Mouse (Mus musculus) liver, embryonic 12.5 days (tissue): ENCODE data around the gene Gsg1l. TPM values are rescaled to one million over a fixed set of nuclear protein-coding genes. Genes with fewer than 3 reads are reported as not detected.
A peak's percentile ranks its signal among the peaks of the same experiment; 100 is the strongest.

Source experiments
- ATAC-seq: fragments of 200-750 bp; cut with Nextera tagmentation; 2 replicates; pipeline ENCODE4 v1.8.0; 2017; ENCODE audit warnings: moderate number of reproducible peaks, mild to moderate bottlenecking, moderate library complexity
- H3K27ac ChIP-seq: fragments of 300-500 bp; sonication (generic); 2 replicates; pipeline ENCODE4 v1.5.1; 2016; ENCODE audit warnings: mild to moderate bottlenecking
- H3K27me3 ChIP-seq: fragments of 300-500 bp; sonication (generic); replicated peaks from 2 replicates; pipeline ENCODE4 v1.6.1; 2016; ENCODE audit warnings: mild to moderate bottlenecking, moderate library complexity
- H3K36me3 ChIP-seq: fragments of 300-500 bp; sonication (generic); 2 replicates; pipeline ENCODE4 v1.6.1; 2016; ENCODE audit warnings: mild to moderate bottlenecking, moderate library complexity
- H3K4me1 ChIP-seq: fragments of 300-500 bp; sonication (generic); 2 replicates; pipeline ENCODE4 v1.6.1; 2016
- H3K4me2 ChIP-seq: fragments of 300-500 bp; sonication (generic); 2 replicates; pipeline ENCODE4 v1.6.1; 2016; ENCODE audit warnings: mild to moderate bottlenecking, moderate library complexity
- H3K4me3 ChIP-seq: fragments of 300-500 bp; sonication (generic); 2 replicates; pipeline ENCODE4 v1.5.1; 2016; ENCODE audit warnings: mild to moderate bottlenecking, moderate library complexity
- H3K9ac ChIP-seq: fragments of 300-500 bp; sonication (generic); 2 replicates; pipeline ENCODE4 v1.6.1; 2016; ENCODE audit warnings: mild to moderate bottlenecking, moderate library complexity
- H3K9me3 ChIP-seq: fragments of 300-500 bp; sonication (generic); replicated peaks from 2 replicates; pipeline ENCODE4 v1.6.1; 2016; ENCODE audit warnings: mild to moderate bottlenecking, moderate library complexity
- WGBS: fragments of 180-500 bp; shearing (Covaris S2); methylation state at CpG from one replicate; pipeline ENCODE4 v1.1.7; 2016; ENCODE audit not compliant: insufficient replicate concordance; 5-methylcytosine and 5-hydroxymethylcytosine counted together
- polyA plus RNA-seq: library from polyadenylated mRNA; unstranded; fragments of >200 nt; fragmentation: Nextera tagmentation; extraction: Ambion mirVana; gene quantifications from 2 replicates; pipeline ENCODE4 v1.2.1, GENCODE M21; 2016

Gsg1l gene
- polyA plus RNA-seq, 1 experiment from 2014 or later = not detected

DNA sequence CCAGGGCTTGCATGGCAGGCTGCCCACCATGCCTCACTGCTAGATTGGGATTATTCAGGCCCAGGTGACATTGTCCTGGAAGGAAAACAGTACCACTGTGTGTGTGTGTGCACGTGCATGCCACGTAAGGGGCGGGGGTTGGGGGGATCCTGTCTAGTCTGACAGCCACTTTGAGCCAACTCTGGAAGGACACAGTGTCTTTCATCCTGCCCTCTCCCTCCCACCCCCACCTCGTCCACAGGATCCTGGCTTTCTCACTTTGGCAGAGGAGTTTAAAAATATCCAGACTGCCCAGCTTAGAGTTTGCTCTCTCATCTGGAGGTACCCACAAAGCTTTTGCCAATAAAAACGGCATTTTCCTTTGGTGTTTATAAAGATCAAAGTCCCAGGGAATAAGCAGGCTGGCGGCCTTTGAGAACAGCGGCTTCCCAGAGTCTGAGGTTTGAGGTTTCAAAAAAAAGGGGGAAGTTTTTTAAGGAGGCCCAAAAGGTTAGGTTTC lies 110.0 kb downstream of the Gsg1l start:
- 51% methylated on average over 7 of the region's 7 CpGs for WGBS
- no peak overlapping the region for H3K27ac ChIP-seq
- no peak for ATAC-seq
- no peaks in the 10 kb centered on the region for H3K36me3 ChIP-seq
- no peaks in the 10 kb centered on the region for H3K9me3 ChIP-seq
- H3K4me3 ChIP-seq = no peak overlapping the region
- no peak overlapping the region for H3K4me2 ChIP-seq
- H3K9ac ChIP-seq = no peak overlapping the region
- H3K4me1 ChIP-seq = no peaks in the 10 kb centered on the region
- peaks cover 5% of the 10 kb centered on the region; the same call in 1 of the 2 replicates for H3K27me3 ChIP-seq

DNA sequence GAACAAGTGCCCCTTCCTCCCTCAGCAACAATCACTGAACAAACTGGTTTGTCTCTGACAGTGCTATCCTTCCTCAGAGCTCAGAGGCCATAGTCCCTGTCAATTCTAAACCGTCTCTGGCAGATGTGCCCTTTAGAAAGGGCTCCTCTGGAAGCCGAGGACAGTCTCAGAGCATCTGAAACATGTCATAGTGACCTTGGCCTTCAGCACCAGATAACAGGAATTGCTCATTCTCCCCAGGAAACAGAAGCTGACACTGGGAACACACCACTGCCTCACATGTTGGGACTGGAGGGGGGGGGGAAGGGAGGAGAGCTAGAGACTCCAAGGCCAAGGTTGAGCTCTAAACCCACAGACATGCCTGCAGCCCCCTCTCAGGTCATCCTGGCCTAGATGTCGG lies 113.1 kb downstream of the Gsg1l start:
- 40% methylated on average over 3 of the region's 3 CpGs for WGBS
- no peak for ATAC-seq
- no peak overlapping the region for H3K27ac ChIP-seq
- H3K9me3 ChIP-seq = no peaks in the 10 kb centered on the region
- H3K9ac ChIP-seq = no peak overlapping the region
- H3K36me3 ChIP-seq = no peaks in the 10 kb centered on the region
- no peaks in the 10 kb centered on the region for H3K4me1 ChIP-seq
- peaks cover 15% of the 10 kb centered on the region; the same call in 1 of the 2 replicates for H3K27me3 ChIP-seq
- no peak overlapping the region for H3K4me2 ChIP-seq
- H3K4me3 ChIP-seq = no peak overlapping the region

DNA sequence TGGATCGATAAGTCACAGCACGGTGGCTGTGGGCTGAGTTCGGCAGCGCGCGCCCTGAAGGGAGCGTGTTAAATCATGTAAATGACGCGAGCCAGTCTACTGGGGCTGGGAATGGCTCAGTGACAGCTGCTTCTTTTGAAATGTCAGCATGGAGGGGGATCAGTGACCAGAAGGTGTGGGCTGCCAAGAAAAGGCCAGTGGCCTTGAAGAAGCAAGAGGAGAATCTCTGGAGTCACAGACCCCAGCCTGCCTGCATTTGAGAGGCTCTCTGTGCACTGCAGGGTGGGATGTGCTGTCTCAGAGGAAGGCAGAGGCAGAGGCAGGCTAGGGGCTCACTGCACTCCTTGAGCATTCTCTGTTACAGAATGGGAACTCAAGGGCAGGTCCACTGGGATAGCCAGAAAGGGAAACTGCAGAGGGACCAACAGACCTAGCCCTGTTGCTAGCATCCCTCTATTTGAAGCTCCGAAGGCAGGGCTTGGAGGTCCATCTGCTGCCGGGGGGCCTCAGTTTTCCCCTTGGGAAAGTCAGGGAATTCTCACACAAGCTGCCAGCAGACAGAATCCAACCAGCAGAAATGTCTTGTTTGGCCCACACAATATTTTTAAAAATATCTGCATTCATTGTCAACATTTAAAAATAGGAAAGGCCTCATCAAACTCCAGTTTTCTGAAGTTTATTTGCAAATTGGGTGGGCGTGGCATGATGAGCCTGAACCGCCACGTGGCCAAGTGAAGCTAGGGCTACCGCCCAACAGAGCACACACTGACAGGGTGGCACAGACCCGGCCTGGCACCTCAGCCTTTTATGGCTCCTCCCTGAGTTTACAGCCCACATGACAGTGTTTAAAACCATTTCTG lies 115.6 kb downstream of the Gsg1l start:
- H3K27me3 ChIP-seq = peaks cover 15% of the 10 kb centered on the region; the same call in 1 of the 2 replicates
- H3K9me3 ChIP-seq = no peaks in the 10 kb centered on the region
- H3K4me1 ChIP-seq = no peaks in the 10 kb centered on the region
- no peak overlapping the region for H3K4me2 ChIP-seq
- 62% methylated on average over 16 of the region's 16 CpGs for WGBS
- H3K36me3 ChIP-seq = no peaks in the 10 kb centered on the region
- no peak overlapping the region for H3K27ac ChIP-seq
- no peak overlapping the region for H3K4me3 ChIP-seq
- ATAC-seq = no peak
- H3K9ac ChIP-seq = no peak overlapping the region

DNA sequence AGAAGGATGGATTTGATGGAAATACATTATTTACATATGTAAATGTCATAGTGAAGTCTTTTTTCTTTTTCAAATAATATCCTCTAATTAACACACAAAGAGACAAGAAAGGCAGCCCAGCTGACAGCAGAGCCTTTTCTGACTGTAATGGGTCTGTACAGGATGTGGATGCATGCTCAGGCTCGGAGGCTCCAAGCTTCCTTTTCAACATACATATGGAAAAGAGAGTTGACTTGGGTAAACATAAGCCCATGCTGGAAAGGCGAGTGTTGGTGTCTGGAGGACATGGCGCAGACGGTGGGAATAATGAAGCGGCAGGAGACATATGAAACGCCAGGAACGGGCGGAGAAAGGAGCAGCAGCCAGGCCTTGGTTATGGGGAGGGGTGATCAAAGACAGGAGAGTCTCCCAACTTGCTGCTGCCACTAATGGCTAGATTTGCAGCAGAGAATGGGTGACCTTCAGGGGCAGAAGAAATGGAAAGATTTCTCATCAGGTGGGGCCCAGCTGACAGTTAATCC lies 118.1 kb downstream of the Gsg1l start:
- H3K4me3 ChIP-seq = no peak overlapping the region
- WGBS = 66% methylated on average over 8 of the region's 8 CpGs
- ATAC-seq = no peak
- H3K27ac ChIP-seq = no peak overlapping the region
- H3K36me3 ChIP-seq = no peaks in the 10 kb centered on the region
- H3K4me1 ChIP-seq = no peaks in the 10 kb centered on the region
- H3K9ac ChIP-seq = no peak overlapping the region
- no peaks in the 10 kb centered on the region for H3K9me3 ChIP-seq
- no peak overlapping the region for H3K4me2 ChIP-seq
- peaks cover 21% of the 10 kb centered on the region; the same call in 1 of the 2 replicates for H3K27me3 ChIP-seq

DNA sequence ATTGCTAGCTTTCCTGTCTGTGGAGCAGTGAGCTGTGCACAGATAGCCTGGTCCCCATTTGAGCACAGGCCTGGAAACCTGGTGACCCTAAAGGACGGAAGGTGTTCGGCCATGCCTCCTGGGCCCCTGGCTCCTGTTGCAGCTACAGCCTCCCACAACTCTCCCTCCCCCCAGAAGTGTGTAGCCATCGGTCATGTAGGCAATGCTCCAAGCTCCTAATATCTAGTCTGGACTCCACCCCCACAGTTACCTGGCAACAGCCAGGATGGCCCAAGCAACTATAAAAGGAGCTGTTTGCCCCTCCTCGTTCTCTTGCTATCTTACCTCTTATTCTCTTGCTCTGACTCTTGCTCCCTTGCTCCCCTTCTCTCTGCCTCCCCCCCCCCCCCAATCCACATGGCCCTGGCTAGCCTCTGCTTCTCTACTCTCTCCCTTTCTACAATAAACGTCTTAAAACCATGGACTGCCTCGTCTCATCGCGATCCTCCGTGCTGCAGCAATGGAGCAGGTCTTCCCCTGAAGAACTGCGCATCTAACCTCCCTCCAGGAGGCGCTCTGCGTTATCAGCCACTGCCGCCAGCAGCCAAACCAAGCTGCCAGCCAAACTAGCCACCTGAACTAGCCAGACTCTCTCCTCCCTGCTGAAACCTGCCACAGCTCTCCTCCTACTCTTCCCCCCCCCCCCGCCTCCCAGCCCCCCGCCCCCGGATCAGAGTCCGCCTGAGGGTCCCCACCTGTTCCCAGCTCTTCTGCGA lies 122.7 kb downstream of the Gsg1l start:
- Histone ChIP-seq H3K4me3 (no peak overlapping the region), H3K9ac (no peak overlapping the region), H3K4me2 (no peak overlapping the region), H3K27ac (no peak overlapping the region), H3K9me3 (no peaks in the 10 kb centered on the region), H3K36me3 (no peaks in the 10 kb centered on the region), H3K4me1 (no peaks in the 10 kb centered on the region), H3K27me3 (peaks cover 42% of the 10 kb centered on the region)
- 39% methylated on average over 18 of the region's 18 CpGs for WGBS
- ATAC-seq = no peak

DNA sequence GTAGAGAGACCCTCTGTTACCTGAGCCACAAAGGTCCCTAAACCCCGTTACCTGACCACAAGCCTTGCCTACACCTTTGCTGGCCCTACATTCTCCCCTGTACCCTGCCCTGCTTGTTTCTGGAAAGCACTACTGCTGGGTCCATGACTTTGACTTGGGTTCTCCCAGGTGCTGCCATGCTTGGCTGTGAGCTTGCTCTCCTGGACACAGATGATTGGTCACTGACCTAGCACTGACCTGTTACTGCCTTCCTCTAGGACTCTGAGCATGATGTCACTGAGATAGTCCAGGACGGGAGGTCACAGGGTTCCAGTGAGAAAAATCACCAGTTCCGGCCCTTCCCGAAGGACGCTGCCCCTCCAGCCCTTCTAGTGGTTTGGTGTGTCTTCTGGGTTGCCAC lies 123.4 kb downstream of the Gsg1l start:
- WGBS = 72% methylated on average over 5 of the region's 5 CpGs
- Histone ChIP-seq H3K4me3 (no peak overlapping the region), H3K9me3 (no peaks in the 10 kb centered on the region), H3K27ac (no peak overlapping the region), H3K4me1 (0 out of 2 replicates have a peak, but pooled peaks cover 3% of the 10 kb centered on the region), H3K9ac (no peak overlapping the region), H3K27me3 (peaks cover 38% of the 10 kb centered on the region), H3K36me3 (no peaks in the 10 kb centered on the region), H3K4me2 (no peak overlapping the region)
- ATAC-seq = no peak

DNA sequence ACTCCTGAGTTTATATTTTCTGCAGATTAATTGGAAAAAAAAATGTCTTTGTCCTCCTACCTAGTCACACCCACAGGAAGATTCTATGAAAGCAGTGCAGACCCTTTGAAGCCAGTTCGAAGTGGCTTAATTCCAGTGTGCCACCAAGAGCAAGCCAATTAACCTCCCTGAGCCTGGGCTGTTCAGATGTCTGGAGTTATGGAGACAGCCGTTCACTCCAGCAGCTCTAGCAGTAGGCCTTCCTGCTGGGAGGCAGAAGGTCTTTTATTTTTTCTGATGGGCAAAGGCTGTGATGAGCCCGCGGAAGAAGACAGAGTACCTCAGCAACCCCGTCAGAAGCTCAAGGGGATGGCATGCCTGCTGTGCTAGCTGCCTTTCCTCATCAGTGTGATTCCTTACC lies 127.2 kb downstream of the Gsg1l start:
- no peak for ATAC-seq
- no peaks in the 10 kb centered on the region for H3K36me3 ChIP-seq
- no peak overlapping the region for H3K4me2 ChIP-seq
- H3K9ac ChIP-seq = no peak overlapping the region
- peaks cover 35% of the 10 kb centered on the region for H3K27me3 ChIP-seq
- H3K9me3 ChIP-seq = no peaks in the 10 kb centered on the region
- 69% methylated on average over 5 of the region's 5 CpGs for WGBS
- no peak overlapping the region for H3K27ac ChIP-seq
- H3K4me1 ChIP-seq = peaks cover 14% of the 10 kb centered on the region; the same call in 1 of the 2 replicates
- no peak overlapping the region for H3K4me3 ChIP-seq

DNA sequence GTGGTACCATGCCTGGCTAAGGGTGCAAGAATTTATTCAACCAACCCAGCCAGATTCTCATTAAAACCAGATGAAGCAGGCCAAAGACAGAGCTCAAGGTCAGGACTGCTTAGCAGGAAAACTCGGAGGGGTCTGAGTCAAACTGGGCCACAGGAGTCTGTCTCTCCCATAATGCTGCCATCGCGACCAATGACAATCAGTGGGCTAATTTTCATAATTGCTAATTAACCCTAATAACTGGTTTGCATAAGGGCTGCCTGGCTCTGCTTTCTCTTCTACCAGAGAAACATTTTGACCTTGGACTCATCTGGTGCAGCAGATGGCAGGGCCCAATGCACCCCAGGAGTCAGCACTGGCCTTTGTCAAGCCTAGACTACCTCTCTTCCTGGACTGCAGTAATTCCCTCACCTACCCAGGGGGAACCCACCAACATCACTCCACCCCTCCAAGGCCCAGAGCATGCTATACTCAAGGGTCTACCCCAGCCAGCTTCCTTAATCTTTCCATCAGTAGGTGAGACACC lies 127.8 kb downstream of the Gsg1l start:
- Histone ChIP-seq H3K27ac (no peak overlapping the region), H3K36me3 (no peaks in the 10 kb centered on the region), H3K27me3 (peaks cover 35% of the 10 kb centered on the region), H3K9ac (no peak overlapping the region), H3K4me3 (no peak overlapping the region), H3K4me1 (peaks cover 14% of the 10 kb centered on the region; the same call in 1 of the 2 replicates), H3K4me2 (no peak overlapping the region), H3K9me3 (no peaks in the 10 kb centered on the region)
- no peak for ATAC-seq
- WGBS = 66% methylated on average over 3 of the region's 3 CpGs

DNA sequence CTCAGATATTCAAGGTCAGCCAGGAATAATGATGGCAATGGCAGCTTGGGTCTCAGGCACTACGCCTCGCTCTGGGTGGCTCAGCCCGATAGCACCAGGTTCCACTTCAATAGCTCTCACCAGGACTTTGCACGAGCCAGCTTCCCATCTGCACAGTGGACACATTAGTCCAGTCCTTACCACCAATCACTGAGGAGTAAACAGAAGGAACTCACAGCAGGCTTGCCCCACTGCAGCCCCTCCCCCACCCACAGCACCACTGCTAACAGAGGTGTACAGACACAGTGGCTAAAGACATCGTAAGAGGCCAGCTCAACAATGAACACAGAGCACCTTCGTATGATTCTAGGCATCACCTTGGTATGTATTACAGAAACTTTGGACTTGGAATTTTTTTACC lies 128.4 kb downstream of the Gsg1l start:
- 76% methylated on average over 6 of the region's 6 CpGs for WGBS
- peak; percentile 54; the same call in 1 of the 2 replicates for ATAC-seq
- H3K4me1 ChIP-seq = peaks cover 14% of the 10 kb centered on the region; the same call in 1 of the 2 replicates

DNA sequence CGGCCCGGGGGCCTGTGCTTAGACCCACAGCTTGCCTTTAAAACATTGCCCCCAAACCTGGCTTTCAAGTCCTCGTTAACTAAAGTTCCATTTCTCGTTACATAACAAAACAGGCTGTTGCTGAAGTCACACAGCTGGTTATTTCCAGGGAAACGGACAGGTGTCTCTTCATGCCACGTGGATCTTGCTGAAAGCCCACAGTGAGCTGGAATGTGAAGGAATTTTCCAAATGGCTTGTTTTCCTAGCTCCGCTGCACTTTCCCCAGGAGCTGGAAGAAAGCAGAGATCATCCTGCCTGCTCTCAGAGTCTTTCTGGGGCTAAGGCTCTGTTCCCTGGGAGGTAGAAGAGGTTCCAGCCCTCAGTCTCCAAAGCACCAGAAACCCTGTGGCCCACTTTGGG lies 130.3 kb downstream of the Gsg1l start:
- no peak overlapping the region for H3K9ac ChIP-seq
- H3K4me1 ChIP-seq = peaks cover 14% of the 10 kb centered on the region; the same call in 1 of the 2 replicates
- no peak overlapping the region for H3K27ac ChIP-seq
- H3K4me2 ChIP-seq = no peak overlapping the region
- ATAC-seq = no peak
- H3K9me3 ChIP-seq = no peaks in the 10 kb centered on the region
- H3K4me3 ChIP-seq = no peak overlapping the region
- H3K27me3 ChIP-seq = peaks cover 20% of the 10 kb centered on the region
- whole genome bisulfite sequencing = 74% methylated on average over 7 of the region's 7 CpGs
- no peaks in the 10 kb centered on the region for H3K36me3 ChIP-seq

More for the DNA sequence above, 128.4 kb downstream of the Gsg1l start:
- no peaks in the 10 kb centered on the region for H3K36me3 ChIP-seq
- no peak overlapping the region for H3K9ac ChIP-seq
- no peak overlapping the region for H3K4me2 ChIP-seq
- H3K27ac ChIP-seq = no peak overlapping the region
- no peaks in the 10 kb centered on the region for H3K9me3 ChIP-seq
- peaks cover 35% of the 10 kb centered on the region for H3K27me3 ChIP-seq
- no peak overlapping the region for H3K4me3 ChIP-seq

DNA sequence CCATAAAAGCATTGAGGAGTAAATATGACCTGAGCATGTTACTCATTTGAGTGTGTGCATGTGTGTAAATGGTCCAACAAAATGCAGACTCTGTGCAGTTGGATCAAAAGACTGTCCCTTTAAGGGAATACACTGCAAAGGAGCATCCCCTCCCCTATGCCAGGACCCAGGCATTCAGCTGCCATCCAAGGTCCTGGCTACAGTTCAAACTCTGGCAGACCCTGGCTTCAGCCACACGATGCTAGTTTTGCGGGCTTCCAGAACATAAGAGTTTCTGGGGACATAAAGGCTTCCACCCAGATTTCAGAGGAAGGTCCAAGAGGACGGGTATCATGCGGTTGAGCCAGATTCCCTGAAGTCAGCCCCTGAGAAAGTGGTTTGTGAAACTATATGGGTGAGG lies 133.2 kb downstream of the Gsg1l start:
- H3K9ac ChIP-seq = no peak overlapping the region
- H3K27me3 ChIP-seq = 0 out of 2 replicates have a peak, but pooled peaks cover 3% of the 10 kb centered on the region
- H3K36me3 ChIP-seq = no peaks in the 10 kb centered on the region
- no peak for ATAC-seq
- no peak overlapping the region for H3K4me2 ChIP-seq
- no peak overlapping the region for H3K4me3 ChIP-seq
- WGBS = 61% methylated on average over 4 of the region's 4 CpGs
- peaks cover 12% of the 10 kb centered on the region; the same call in 1 of the 2 replicates for H3K4me1 ChIP-seq
- H3K27ac ChIP-seq = no peak overlapping the region
- H3K9me3 ChIP-seq = no peaks in the 10 kb centered on the region
